Mouse (Mus musculus) embryonic facial prominence, embryonic 13.5 days (tissue): Measurements from ENCODE around the gene Mrc2. TPM values are rescaled to one million over a fixed set of nuclear protein-coding genes. Genes with fewer than 3 reads are reported as not detected.

Experiments
- ATAC-seq: fragments of 200-750 bp; cut with Nextera tagmentation; 2 replicates; pipeline ENCODE4 v1.8.0; 2017; ENCODE audit warnings: low read depth; ENCODE audit not compliant: insufficient number of reproducible peaks, insufficient read depth, low FRiP score, low TSS enrichment
- H3K27ac ChIP-seq: fragments of 300-500 bp; sonication (generic); 2 replicates; pipeline ENCODE4 v1.5.1; 2015; ENCODE audit warnings: moderate library complexity, mild to moderate bottlenecking, inconsistent platforms
- H3K27me3 ChIP-seq: fragments of 300-500 bp; sonication (generic); 2 replicates; pipeline ENCODE4 v1.6.1; 2015; ENCODE audit warnings: mild to moderate bottlenecking, inconsistent platforms
- H3K36me3 ChIP-seq: fragments of 300-500 bp; sonication (generic); 2 replicates; pipeline ENCODE4 v1.6.1; 2015; ENCODE audit warnings: mild to moderate bottlenecking, inconsistent platforms
- H3K4me1 ChIP-seq: fragments of 300-500 bp; sonication (generic); 2 replicates; pipeline ENCODE4 v1.6.1; 2015; ENCODE audit warnings: inconsistent platforms
- H3K4me2 ChIP-seq: fragments of 300-500 bp; sonication (generic); 2 replicates; pipeline ENCODE4 v1.6.1; 2015; ENCODE audit warnings: moderate library complexity, mild to moderate bottlenecking, inconsistent platforms
- H3K4me3 ChIP-seq: fragments of 300-500 bp; sonication (generic); 2 replicates; pipeline ENCODE4 v1.5.1; 2015; ENCODE audit warnings: mild to moderate bottlenecking, inconsistent platforms
- H3K9ac ChIP-seq: fragments of 300-500 bp; sonication (generic); 2 replicates; pipeline ENCODE4 v1.6.1; 2015; ENCODE audit warnings: mild to moderate bottlenecking, inconsistent platforms
- H3K9me3 ChIP-seq: fragments of 300-500 bp; sonication (generic); 2 replicates; pipeline ENCODE4 v1.6.1; 2016; ENCODE audit warnings: inconsistent platforms
- WGBS: fragments of 180-500 bp; shearing (Covaris S2); methylation state at CpG from one replicate; pipeline ENCODE4 v1.1.7; 2015; ENCODE audit warnings: mixed read lengths; 5-methylcytosine and 5-hydroxymethylcytosine counted together
- polyA plus RNA-seq: library from polyadenylated mRNA; unstranded; fragments of >200 nt; fragmentation: Nextera tagmentation; extraction: Ambion mirVana; gene quantifications from 2 replicates; pipeline ENCODE4 v1.2.1, GENCODE M21; 2015

Mrc2 gene
- polyA plus RNA-seq = 30.8 and 31.1 TPM in 2 replicates

DNA sequence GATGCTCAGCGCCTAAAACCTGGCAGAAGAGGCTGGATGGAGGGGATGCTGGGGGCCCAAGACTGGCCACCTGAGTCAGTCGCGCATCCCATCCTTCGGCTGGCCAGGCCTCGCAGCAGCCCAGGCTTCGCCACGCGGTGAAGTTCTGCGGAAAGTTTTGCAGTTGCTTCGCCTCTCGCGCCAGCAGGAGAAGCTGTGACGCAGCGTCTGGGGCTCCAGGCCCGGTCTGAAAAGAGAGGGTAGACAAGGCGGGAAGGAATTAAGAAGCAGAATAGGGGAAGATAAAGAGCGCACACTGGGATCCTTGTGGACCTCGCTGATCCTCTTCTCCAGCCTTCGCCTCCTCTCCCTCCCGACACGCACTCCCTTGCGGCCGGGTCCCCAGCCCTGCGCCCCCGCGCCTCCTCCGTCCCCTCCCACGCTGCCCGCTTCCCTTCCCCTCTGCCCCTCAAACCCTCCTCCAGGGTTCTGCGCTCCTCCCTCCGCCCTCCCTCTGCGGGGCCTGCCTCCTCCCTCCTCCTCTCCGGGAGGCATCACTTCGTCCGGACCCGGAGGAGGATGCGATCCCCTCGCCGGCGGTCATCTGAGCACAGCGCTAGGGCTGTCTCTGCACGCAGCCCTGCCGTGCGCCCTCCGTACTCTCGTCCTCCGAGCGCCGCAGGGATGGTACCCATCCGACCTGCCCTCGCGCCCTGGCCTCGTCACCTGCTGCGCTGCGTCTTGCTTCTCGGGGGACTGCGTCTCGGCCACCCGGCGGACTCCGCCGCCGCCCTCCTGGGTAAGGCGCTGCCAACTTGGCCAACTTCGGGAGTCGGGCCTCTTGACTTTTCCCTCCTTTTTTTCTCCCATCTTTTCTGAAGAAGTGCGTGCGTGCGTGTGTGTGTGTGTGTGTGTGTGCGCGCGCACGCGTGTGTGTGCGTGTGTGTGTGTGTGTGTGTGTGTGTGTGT is at the start of gene Mrc2:
Gene Mrc2, plus strand, starts transcription at position 520 of the 948 bp plus-strand sequence.
- Histone ChIP-seq H3K4me2 (peak within 1 kb of the TSS; percentile 83), H3K4me1 (peaks cover 54% of the 10 kb centered on the region), H3K9me3 (no peaks in the 10 kb centered on the region), H3K36me3 (peaks cover 36% of the 10 kb centered on the region), H3K27ac (peak within 1 kb of the TSS; percentile 98), H3K9ac (peak within 1 kb of the TSS; percentile 96), H3K4me3 (peak within 1 kb of the TSS; percentile 80), H3K27me3 (no peaks in the 10 kb centered on the region)
- under 1% methylated on average over 74 of the region's 75 CpGs for WGBS
- peak; percentile 76 for ATAC-seq

DNA sequence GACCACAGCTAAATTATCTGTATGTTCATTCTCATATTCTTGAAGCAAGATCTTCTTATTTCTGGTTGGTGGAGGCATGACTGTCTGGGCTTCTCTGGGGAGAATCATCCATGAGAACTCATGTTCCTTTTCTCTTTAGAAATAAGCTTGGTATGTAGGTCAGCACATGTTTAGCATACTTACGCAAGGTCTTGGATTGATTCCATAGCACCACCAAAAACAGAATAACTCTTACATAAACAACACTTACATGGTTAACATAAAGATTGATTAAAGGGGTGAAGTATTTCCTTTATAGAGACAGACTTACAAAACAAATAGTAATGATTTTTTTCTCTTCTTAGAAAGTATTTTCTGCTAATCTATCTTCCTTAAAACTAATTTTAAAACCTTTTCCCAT is 46.1 kb upstream of the Mrc2 start:
- no peak for ATAC-seq
- Histone ChIP-seq H3K36me3 (peaks cover 71% of the 10 kb centered on the region), H3K4me1 (no peaks in the 10 kb centered on the region), H3K27ac (no peak overlapping the region), H3K27me3 (no peaks in the 10 kb centered on the region), H3K9ac (no peak overlapping the region), H3K4me2 (no peak overlapping the region), H3K9me3 (no peaks in the 10 kb centered on the region), H3K4me3 (no peak overlapping the region)
- WGBS = 93% methylated on average over 1 of the region's 1 CpGs

DNA sequence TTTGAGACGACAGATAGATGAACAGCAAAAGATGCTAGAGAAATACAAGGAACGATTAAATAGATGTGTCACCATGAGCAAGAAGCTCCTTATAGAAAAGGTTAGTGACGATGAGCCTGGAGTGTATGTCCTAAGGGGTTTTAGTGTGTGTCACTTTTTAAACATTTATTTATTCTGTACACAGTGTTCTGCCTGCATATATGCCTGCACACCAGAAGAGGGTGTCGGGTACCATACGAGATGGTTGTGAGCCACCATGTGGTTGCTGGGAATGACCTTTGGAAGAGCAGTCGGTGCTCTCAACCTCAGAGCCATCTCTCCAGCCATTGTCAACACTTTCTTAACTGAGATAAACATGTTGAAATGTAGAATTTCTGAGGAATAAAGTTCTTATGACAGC is 45.7 kb upstream of the Mrc2 start:
- Histone ChIP-seq H3K4me2 (no peak overlapping the region), H3K27me3 (no peaks in the 10 kb centered on the region), H3K36me3 (peaks cover 71% of the 10 kb centered on the region), H3K4me3 (no peak overlapping the region), H3K27ac (no peak overlapping the region), H3K9me3 (no peaks in the 10 kb centered on the region), H3K4me1 (no peaks in the 10 kb centered on the region), H3K9ac (no peak overlapping the region)
- WGBS = 88% methylated on average over 6 of the region's 6 CpGs
- no peak for ATAC-seq

DNA sequence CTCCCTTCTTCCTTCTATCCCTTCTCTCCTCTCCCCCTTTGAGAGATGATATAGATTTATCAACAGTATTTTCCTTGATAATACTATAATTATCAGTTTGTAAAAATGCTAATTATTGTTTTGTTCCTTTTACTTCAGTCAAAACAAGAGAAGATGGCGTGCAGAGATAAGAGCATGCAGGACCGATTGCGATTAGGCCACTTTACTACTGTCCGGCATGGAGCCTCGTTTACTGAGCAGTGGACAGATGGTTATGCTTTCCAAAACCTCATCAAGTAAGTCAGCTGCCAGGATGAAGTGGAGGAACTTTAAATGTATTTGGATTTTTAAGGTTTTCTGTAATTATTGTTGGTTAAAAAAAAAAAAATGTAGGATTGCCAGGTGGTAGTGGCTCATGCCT is 45.1 kb upstream of the Mrc2 start:
- Histone ChIP-seq H3K4me1 (no peaks in the 10 kb centered on the region), H3K36me3 (peaks cover 66% of the 10 kb centered on the region), H3K27me3 (no peaks in the 10 kb centered on the region), H3K4me2 (no peak overlapping the region), H3K4me3 (no peak overlapping the region), H3K9me3 (no peaks in the 10 kb centered on the region), H3K9ac (no peak overlapping the region), H3K27ac (no peak overlapping the region)
- 91% methylated on average over 5 of the region's 5 CpGs for WGBS
- no peak for ATAC-seq

DNA sequence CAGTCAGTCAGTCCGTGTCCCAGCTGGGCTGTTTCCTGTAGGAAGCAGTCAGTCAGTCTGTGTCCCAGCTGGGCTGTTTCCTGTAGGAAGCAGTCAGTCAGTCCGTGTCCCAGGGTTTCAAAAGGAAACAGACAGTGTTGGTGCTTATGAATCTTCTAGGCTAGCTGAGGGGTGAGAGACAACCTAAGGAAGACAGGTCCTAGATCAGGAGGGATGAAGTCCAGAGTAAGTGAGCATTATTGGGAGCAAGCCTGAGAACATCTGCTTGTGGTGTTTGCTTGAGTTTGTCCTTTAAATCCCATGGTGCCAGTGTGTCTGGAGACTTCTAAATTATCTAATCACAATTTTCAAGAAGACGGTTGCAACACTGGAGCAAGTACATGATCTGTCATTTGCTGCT is 32.7 kb upstream of the Mrc2 start:
- Histone ChIP-seq H3K36me3 (peaks cover 59% of the 10 kb centered on the region), H3K27ac (no peak overlapping the region), H3K27me3 (no peaks in the 10 kb centered on the region), H3K9ac (no peak overlapping the region), H3K9me3 (no peaks in the 10 kb centered on the region), H3K4me1 (no peaks in the 10 kb centered on the region), H3K4me3 (no peak overlapping the region), H3K4me2 (no peak overlapping the region)
- ATAC-seq = no peak
- WGBS = 62% methylated on average over 3 of the region's 3 CpGs

DNA sequence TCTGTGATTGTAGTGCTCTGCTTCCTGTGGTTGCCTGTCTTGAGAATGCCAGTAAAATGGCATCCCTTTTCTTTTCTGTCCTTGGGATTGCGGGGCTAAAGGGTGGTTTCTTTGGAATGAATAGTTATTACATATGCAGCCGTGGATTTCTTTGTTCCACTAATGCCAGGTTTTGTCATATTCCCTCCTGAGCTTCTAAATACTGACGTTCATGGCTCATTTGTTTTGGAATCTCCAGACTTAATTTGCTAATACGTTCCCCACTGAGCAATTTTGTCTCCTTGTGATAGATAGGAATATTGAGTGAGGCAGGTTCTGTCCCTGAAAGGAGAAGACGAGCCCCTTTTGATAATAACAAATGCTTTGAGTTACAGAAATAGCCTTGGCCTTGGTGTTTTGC is 31.3 kb upstream of the Mrc2 start:
- H3K27ac ChIP-seq = no peak overlapping the region
- no peak overlapping the region for H3K4me2 ChIP-seq
- 69% methylated on average over 5 of the region's 5 CpGs for WGBS
- H3K4me3 ChIP-seq = no peak overlapping the region
- H3K9ac ChIP-seq = no peak overlapping the region
- no peak for ATAC-seq
- no peaks in the 10 kb centered on the region for H3K27me3 ChIP-seq
- H3K9me3 ChIP-seq = no peaks in the 10 kb centered on the region
- peaks cover 50% of the 10 kb centered on the region for H3K36me3 ChIP-seq
- no peaks in the 10 kb centered on the region for H3K4me1 ChIP-seq

DNA sequence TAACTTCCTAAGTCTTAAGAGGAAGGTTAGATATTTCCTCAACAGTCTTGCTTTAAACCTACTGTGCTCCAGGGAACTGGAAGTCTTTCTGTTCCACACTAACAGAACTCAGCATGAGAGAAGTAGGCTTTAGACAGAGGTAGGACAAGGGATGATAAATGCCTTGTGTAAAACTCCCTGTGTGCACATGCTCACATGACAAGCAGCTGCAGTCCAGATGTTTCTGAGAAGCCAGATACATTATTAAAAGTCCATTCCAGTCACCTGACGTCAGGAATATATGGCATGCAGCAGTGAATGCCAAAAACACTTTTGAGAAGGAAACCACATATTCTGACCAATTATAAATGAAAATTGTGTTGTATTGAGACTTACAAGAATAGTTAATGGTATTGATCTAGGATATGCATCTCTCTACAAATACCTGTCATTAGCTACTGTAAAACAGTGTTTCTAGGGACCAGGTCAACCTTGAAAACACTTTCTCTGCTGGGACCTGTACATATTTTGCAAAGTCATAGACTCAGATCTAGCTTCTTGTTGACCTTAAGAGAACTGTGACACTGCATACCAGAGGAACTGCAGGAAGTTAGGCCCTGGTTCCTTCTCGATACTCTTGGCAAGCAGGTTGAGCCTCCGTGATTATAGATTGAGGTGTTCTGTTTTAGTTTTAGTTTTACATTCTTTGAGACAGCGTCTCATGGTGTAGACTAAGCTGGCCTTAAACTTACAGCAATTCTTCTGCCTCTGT is 30.7 kb upstream of the Mrc2 start:
- H3K27me3 ChIP-seq = no peaks in the 10 kb centered on the region
- H3K4me3 ChIP-seq = no peak overlapping the region
- 70% methylated on average over 4 of the region's 4 CpGs for WGBS
- H3K4me2 ChIP-seq = no peak overlapping the region
- H3K4me1 ChIP-seq = no peaks in the 10 kb centered on the region
- H3K36me3 ChIP-seq = peaks cover 45% of the 10 kb centered on the region
- no peaks in the 10 kb centered on the region for H3K9me3 ChIP-seq
- no peak overlapping the region for H3K9ac ChIP-seq
- H3K27ac ChIP-seq = no peak overlapping the region
- ATAC-seq = no peak

DNA sequence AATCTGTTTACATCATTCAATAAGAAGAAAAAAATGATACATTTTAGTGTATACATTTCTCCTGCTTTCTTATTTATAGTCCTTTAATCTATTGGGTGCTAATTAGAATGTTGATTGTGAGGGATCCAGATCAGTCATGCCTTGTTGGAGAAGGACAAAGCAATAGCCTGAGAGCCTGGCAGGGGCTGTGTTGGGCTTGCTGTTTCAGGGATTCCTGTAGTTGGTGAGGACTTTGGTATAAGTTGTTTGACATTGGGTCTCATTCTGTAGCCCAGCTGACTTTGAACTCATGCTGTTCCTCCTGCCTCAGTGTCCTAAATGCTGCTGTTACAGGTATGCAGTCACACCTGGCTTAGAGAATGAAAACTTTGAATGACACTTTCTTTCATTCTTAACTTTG is 27.9 kb upstream of the Mrc2 start:
- H3K27ac ChIP-seq = no peak overlapping the region
- H3K4me3 ChIP-seq = no peak overlapping the region
- H3K27me3 ChIP-seq = no peaks in the 10 kb centered on the region
- ATAC-seq = no peak
- no peak overlapping the region for H3K4me2 ChIP-seq
- no peaks in the 10 kb centered on the region for H3K4me1 ChIP-seq
- peaks cover 48% of the 10 kb centered on the region for H3K36me3 ChIP-seq
- H3K9ac ChIP-seq = no peak overlapping the region
- H3K9me3 ChIP-seq = no peaks in the 10 kb centered on the region

DNA sequence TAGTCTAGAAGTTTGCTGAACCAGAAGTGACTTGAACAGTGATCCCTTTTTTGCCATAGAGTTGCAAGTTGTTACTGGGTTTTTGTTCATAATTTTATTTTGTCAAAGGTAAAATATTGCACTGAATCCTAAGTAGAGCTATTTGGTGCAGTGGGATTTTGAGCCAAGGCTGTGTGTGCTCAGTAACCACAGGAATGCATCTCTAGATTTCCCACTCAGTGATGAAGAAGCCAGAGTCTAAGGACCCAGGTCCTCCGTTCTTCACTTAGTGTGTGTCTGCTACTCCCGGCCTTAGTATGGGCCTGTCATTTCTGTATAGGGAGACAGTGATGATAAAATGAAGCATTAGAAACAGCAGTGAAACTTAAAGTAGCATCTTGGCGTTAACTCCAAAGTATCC is 27.5 kb upstream of the Mrc2 start:
- 69% methylated on average over 3 of the region's 3 CpGs for WGBS
- Histone ChIP-seq H3K4me1 (no peaks in the 10 kb centered on the region), H3K4me3 (no peak overlapping the region), H3K27ac (no peak overlapping the region), H3K36me3 (peaks cover 46% of the 10 kb centered on the region), H3K4me2 (no peak overlapping the region), H3K9me3 (no peaks in the 10 kb centered on the region), H3K9ac (no peak overlapping the region), H3K27me3 (no peaks in the 10 kb centered on the region)
- no peak for ATAC-seq

DNA sequence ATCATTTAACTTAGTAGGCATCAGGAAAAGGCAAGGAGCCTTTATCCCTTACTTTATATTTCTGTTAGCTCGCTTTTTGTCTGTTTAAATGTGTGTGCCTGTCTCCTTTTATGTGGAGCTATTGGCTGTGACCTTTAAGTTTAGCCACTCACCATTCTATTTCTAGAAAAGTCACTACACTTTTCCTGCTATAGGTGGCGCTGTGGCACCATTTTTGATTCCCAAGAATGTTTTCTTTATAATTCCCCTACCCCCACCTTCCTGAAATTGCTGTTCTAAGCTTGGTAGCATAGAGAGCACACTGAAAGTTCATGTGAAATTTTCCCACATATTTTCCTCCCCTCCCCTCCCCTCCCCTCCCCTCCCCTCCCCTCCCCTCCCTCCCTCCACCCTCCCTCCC is 22.3 kb upstream of the Mrc2 start:
- Histone ChIP-seq H3K4me2 (no peak overlapping the region), H3K9me3 (no peaks in the 10 kb centered on the region), H3K27ac (no peak overlapping the region), H3K27me3 (no peaks in the 10 kb centered on the region), H3K9ac (no peak overlapping the region), H3K4me1 (no peaks in the 10 kb centered on the region), H3K36me3 (peaks cover 58% of the 10 kb centered on the region), H3K4me3 (no peak overlapping the region)
- ATAC-seq = no peak
- 14% methylated on average over 2 of the region's 2 CpGs for WGBS

DNA sequence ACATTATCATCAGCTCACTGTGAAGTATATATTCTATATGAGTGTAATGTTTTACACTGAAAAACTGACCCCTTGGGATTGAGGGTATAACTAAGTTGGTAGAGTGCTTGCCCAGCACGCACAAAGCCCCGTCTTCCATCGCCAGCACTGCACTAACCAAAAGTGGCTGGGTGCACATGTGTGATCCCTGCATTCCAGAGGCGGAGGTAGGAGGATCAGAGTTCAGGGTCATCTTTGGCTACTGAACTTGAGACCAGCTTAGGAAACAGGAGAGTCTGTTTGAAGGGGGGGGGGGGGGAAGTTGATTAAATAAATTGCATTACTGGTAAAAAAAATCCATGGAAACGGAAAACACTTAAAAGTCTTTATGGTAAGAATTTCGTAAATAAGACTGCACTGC is 12.0 kb upstream of the Mrc2 start:
- WGBS = 55% methylated on average over 6 of the region's 6 CpGs
- Histone ChIP-seq H3K4me1 (peaks cover 27% of the 10 kb centered on the region), H3K27me3 (no peaks in the 10 kb centered on the region), H3K9me3 (no peaks in the 10 kb centered on the region), H3K4me2 (no peak overlapping the region), H3K4me3 (no peak overlapping the region), H3K27ac (no peak overlapping the region), H3K9ac (no peak overlapping the region), H3K36me3 (peaks cover 58% of the 10 kb centered on the region)
- ATAC-seq = no peak

DNA sequence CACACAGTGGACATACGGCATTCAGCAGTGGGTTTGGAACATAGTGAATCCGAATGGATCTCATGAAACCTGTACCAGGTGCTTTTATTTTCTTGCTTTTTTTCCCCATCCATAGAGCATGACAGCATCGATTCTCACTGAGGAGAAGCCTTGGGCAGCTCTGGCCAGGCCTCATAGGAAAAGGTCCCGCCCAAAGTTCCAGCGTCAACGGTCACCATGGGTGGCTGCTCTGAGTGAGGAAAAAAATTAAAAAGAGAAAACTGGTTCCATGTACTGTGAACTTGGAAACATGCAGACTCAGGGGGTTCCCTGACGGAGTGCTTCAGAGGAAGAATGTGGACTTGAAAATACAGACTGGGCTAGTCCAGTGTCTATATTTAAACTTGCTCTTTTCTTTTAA is 11.2 kb upstream of the Mrc2 start:
- no peak for ATAC-seq
- peaks cover 57% of the 10 kb centered on the region for H3K36me3 ChIP-seq

More for the DNA sequence above, 11.2 kb upstream of the Mrc2 start:
- H3K4me3 ChIP-seq = no peak overlapping the region
- no peak overlapping the region for H3K9ac ChIP-seq
- no peak overlapping the region for H3K4me2 ChIP-seq
- H3K27me3 ChIP-seq = no peaks in the 10 kb centered on the region
- H3K9me3 ChIP-seq = no peaks in the 10 kb centered on the region
- H3K27ac ChIP-seq = peak overlapping the region; percentile 58; the same call in 1 of the 2 replicates
- H3K4me1 ChIP-seq = peaks cover 32% of the 10 kb centered on the region
- whole genome bisulfite sequencing = 75% methylated on average over 7 of the region's 7 CpGs
